Mouse (Mus musculus) urinary bladder, postnatal 4 days (tissue): ENCODE data around the gene Cep41.

Source experiments
- DNase-seq, 2 experiments: peaks; one replicate each; pipeline ENCODE4 v3.0.0; 2021 to 2022; ENCODE audit warnings: low spot score in 2 of 2

The Cep41 gene

GRCm38 (mm10) chr6:30711365-30711763 is 17.8 kb upstream of the Cep41 start:
- no peak for DNase-seq

DNA sequence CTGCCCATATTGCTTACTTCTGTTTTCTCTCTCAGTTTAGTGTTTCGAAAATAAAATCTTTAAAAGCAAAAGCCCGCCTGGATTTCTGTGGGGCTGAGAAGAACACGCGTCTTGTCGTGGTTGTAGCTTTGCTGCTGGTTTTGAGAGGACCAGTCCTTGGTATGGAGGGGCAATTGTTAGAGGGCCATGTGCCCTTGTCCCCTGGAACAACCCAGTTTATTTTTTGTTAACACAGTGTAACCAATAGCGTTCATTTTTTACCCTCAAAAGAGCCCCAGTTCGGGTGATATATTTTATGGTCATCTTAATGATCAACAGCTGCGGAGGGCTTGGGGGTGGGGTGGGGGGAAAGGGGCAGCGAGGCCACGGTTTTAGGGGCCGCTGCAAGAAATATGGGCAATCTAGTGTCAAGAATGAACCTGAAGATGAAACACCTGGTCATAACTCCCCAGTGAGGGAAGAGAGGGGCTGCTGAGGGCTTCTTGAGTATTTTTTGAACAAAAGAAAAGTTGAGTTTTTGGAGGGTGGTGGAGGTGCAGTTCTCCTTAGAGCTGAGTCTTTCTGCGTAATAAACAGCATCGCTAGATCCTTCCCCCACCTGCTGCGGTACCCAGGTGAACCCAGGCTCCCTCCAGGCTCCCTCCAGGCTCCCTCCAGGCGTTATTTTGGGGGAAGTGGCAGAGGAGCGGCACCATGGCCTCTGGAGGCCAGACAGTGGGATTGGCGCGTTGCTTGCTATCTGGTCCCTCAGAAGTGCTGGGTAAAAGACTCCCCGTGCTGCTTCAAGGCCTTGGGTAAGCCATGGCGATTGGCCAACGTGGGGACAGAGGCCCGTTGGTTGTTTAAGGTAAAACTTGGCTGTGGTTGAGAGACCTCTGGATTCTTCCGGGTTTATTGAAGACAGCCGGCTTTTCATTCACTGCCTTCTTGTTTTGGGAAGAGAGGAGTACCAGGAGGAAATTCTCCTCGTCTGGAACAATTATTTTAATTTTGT is 17.1 kb upstream of the Cep41 start:
- DNase-seq: peak in 1 of 2 experiments; percentile 19

- DNase-seq: no peak
Observed at GRCm38 (mm10) chr6:30709115-30709514, 15.6 kb upstream of the Cep41 start.

- peak in 1 of 2 experiments; percentile 26 for DNase-seq
Observed at GRCm38 (mm10) chr6:30703977-30704602, 10.5 kb upstream of the Cep41 start.

DNA sequence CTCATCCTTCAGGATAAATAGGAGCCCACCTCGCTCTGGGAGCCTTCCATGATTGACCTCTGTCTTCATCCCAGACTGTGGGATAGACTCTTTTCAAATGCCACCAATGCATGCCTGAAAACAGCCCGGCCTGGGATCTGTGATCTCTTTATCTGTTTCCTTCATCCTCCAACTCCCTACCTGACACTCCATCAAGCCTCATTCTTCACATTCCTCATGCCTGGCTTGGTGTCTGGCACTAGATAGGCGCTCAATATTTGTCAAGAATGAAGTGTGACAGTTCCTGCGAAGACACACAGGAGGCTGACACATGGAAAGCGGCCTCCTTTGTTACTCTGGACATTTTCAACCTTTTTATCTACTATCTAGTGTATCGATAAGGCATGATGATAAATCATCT is 9.9 kb upstream of the Cep41 start:
- DNase-seq: no peak

- DNase-seq: no peak
Observed at GRCm38 (mm10) chr6:30702881-30703280, 9.3 kb upstream of the Cep41 start.

DNA sequence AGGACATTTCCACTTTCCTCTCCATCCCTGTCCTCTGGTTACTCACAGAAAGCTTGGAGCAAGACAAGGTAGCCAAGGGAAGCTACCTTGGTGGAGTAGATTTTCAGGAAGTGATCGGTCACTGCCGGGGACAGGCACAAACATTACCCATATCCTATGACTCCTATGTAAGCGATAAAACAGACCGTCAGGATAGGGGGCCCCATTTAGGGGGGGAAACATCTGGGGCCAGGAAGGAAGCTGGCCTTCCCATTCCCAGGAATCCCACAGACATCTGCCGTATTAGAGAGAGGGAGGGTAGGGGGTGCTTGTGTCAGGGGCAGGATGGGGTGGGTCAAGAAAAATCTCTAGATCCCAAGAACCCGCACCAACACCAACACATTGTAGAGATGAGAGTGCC is 6.6 kb upstream of the Cep41 start:
- DNase-seq: no peak

DNA sequence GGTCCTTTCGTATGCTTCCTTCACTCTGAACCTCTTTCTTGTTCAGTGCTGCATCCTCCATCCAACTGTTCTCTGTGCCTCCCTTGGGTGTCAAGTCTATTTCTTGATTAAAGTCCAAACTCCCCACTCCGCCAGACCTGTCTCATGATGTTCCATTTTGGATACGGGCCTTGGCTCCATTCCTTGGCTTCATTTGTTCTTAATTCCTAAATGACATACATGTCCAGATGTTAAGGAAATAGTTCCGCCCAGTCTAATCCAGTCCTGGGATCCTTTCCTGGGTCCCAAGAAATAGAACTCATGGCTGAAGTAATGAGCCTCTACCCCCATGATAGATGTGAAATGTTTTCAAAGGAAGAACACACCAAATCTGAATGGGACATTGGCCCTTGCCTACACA is 4.5 kb upstream of the Cep41 start:
- DNase-seq: no peak

DNA sequence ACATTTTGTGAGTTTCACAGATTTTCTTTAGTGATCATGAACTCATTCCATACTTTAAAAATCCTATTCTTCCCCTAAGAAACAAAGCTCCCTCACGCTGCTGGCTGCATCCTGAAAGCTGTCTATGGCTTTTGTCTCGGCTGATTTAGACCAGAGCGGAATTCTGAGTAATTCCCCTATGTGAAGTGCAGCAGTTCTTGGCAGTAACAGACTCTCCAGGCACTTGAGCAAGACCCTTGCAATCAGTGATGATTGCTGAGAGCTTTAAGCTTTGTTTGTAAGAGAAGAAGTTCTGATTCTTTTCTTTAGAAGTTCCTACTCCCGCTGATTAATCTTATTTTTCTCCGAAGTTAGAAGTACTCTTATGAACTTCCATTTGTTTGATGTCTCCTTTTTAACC is 3.9 kb upstream of the Cep41 start:
- no peak for DNase-seq

DNA sequence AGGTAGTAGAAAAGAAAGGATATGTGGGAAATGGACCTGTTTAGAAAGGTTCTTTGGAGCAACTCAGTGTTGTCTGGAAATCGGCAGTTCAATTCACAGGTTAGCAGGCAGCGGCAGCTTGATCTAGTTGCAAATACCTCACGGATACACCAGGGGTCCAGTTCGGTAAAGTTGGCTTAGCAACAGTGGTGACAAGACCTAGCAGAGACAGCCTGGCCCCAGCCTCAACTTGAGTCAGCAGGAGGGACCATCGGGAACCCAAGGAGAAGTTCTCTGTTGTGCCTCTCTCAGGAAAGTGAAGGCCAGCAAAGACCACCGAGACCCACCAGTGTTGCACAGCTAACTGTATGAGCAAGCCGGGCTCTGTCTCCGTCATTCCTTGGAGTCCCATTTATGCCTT is 1.6 kb upstream of the Cep41 start:
- no peak for DNase-seq

DNA sequence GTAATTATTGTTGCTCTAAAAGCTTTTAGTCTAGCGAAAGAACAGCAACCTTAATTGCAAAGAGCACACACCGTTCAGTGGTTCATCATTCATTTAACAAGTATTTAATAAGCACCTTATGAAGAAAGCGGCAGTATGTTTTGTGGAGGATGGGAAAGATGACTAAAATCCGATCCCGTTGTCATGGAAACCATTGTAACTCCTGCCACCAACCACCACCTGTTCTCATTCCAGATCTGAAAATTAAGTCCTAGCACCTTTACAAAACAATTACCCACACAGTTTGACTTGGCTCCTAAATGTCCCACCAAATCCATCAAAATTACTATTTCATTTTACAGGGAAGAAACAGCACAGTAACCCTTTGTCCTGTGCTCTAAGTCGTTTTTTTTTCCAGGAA is 660 bp upstream of the Cep41 start:
- no peak for DNase-seq

DNA sequence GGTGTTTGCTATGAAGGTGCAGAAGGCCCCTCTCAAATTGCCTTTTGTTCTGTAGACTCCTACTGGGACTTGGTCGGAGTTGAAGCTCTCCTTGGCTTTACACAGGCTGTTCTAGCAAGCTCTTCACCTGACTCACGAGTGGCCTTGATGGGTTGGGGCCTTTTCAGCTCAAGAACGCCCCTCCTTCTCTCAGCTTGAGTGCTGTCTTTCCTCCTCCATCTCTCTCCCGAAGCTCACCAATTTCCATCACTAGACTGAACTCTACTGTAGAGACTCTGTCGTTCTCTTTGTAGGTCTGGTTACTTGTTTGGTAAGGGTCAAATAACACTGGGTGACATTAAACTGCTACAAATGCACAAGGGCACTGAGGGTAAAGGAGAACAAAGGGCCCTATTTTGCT is 723 bp downstream of the Cep41 start:
- DNase-seq: no peak

DNA sequence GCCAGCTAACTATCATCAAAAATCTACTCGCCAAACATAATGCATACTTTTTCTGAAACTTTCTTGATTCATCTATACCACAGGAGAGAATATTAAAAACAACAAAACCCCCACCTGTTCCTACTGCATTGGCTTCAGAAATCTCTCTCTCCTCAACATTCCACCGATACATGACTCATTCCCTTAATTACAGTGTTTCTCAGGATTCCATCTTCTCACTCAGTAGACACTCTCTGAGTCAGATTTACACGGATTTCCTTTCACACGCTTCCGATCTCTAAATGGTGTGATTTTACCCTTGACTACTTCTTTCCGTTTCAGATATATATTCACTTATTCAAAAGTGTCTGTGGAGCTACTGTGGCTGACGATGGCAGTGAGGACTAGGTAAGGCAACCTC is 6.4 kb downstream of the Cep41 start:
- DNase-seq: no peak

DNA sequence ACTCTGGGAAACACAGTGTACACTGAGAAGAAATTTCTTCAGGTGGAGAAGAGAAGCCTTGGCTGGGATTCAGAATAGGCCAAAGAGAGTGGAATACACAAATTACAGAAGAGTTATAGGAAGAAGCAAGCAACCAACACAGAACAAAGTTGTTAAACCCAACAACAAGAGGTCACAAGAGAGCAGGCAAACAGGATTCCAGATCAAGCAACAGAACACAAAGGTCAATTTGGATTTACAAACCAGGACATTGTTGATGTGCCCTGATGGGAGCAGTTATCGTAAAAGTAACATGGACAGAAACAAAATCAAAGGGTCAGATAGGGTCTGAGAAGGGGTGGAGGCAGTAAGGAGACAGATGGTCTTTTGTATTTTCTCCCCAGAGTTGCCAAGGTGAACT is 9.0 kb downstream of the Cep41 start:
- DNase-seq: no peak

DNA sequence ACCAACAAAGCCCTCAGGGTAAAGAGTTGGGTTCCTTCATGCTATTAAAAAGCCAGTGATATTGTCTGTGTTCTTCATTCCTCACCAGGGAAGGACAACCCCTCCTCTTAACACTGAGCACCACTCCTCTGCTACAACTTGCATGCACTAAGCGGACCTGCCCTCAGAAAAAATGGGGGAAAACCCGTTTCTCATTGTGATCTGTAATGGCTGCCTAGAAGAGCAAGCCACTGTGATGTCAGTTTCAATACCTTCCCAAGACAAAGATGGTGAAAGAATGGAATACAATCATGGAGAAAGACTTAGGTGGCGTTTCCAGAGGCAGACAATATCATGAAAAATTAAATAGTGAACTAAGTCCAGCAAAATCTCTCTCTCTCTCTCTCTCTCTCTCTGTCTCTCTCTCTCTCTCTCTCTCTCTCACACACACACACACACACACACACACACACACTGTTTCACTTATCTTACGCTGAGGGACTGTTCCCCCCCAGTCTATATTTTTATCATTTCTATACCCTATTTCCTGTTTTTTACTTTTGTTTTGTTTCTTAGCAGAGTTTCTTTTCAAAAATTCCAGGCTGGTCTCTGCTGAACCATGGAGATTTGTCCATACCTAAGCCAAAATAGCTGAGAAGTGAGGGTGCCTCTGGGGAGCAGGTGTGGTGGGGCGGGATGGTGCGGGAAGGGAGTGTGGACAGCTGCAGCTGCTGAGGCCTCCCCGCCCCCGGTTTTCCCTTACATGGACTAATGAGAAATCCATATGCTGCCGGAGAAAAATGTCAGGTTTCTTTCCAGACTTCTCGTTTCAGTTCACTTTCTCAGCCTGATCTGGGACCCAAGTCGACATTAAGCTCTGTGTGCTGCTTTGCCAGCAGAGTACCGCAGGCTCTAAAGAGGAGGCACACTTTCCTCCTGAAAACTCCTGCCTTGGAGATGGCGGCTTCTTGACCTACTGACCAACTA is 11.3 kb downstream of the Cep41 start:
- peak in 1 of 2 experiments; percentile 36 for DNase-seq

DNA sequence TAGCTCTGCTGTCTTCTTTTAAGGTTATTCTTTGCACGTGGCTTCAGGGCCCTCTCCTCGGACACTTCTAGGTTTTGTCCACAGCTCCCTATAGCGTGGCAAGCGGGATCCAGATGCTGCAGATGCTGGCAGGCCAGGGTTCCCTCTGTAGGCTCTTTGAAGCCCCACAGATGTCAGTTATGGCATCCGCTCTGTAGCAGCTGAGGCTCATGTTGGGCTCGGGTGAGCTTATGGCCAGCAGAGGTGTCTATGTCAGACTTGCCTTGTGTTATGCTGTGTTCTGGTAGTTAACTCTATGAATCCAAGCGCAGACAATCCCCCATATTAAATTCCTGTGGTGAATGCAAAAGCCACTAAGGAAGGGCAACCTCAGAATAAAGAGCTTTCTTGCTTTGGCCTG is 13.1 kb downstream of the Cep41 start:
- no peak for DNase-seq

DNA sequence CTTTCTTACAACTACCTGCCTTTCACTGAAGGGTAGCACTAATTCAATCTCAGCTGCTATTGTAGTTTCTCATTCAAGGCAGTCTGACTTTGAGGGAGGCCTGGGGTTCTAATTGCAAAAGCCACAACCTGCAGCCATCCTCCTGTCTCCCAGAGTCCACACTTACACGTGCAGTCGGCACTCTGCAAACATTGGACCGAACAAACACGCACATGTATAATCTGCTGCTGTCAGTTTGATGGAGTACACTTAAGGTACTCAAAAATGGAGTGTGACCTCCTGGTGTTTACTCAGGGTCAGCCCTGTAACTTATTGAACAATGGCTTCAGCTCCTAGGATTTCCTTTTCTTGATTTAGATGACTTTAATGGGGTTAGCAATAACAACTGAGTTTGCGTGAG is 14.0 kb downstream of the Cep41 start:
- no peak for DNase-seq

DNA sequence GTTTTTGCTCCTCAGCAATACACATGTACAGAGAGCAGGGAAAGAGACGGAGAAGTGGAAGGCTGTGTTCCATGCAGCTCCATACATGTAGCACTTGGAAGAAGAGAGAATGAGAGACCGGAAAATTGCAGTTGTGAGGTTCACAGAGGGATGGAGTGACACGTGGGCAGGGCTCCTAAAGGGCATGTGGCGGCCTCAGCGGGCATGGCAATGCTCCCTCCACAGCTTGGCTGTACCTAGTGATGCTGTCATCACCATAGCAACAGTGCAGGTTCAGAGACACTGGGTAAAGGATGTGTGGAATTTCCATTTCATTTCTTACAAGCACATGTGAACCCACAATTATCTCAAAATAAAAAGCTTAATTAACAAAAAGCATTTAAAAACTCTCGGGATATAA is 15.1 kb downstream of the Cep41 start:
- DNase-seq: no peak

DNA sequence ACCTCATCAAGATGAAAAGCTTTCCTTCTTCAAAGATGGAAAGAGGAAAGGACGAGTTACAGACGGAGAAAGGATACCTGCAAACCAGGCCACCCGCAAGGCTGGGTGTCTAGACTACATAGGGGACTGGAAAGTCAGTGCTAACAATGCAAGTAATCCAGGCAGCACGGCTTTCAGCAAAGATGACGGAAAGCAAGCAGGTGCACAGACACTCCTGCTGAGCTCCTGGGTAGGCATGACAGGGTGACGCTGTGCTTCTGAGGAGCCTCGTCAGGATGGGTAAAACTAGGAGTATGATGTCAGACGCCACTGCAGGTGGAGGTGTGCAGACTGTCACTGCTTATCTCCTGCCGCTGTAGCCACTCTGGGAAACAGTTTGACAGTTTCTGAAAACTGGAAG is 16.0 kb downstream of the Cep41 start:
- DNase-seq: no peak

DNA sequence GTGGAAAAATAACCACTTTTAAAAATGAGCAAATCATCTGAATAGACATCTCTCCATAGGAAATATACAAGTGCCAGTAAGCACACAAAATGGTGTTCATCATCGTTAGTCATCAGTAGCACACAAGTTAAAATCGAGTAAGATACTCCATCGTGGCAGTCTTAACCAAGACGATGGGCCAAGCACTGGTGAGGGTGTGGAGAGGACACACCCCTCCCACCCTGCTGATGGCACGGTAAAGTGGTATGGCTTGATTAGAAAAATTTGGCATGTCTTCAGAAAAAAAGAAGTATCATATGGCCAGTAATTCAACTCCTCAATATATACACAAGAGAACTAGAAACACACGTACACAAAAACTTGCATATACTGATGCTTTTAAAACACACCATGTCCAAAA is 17.0 kb downstream of the Cep41 start:
- no peak for DNase-seq

DNA sequence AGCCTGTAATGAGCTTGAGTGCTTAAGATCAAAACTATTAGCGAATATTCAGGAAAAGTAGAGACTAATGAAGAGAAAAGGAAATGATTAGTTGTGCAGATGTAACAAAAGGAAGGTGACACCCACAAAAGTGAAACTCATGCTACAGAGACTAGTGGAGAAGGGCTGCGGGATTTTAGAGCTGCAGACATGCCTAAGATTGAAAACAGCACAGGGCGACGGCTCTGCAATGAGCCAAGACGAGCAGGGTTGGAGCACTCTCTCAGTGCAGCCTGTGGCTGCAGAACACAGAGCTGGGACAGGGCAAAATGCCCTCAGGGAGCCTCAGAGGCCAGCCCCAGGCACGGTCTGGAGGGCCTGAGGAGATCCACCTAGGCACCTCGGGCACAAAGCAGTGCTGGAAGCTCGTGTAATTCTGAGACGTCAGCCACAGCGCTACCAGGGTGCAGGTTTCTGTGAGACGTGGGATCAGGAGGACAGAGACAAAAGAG is 18.2 kb downstream of the Cep41 start:
- DNase-seq: no peak

- no peak for DNase-seq
Observed at GRCm38 (mm10) chr6:30674714-30675280, 18.8 kb downstream of the Cep41 start.
